Mouse (Mus musculus) heart, embryonic 13.5 days (tissue): ENCODE data around the gene Me1. TPM values are rescaled to one million over a fixed set of nuclear protein-coding genes. Genes with fewer than 3 reads are reported as not detected.

Experiments used
- ATAC-seq: fragments of 200-750 bp; cut with Nextera tagmentation; 2 replicates; pipeline ENCODE4 v1.8.0; 2017; ENCODE audit warnings: moderate TSS enrichment; ENCODE audit not compliant: insufficient number of reproducible peaks, low FRiP score, low TSS enrichment; ENCODE audit errors: extremely low read depth
- H3K27ac ChIP-seq: fragments of 300-500 bp; sonication (generic); replicated peaks from 2 replicates; pipeline ENCODE4 v1.5.1; 2015; ENCODE audit warnings: moderate library complexity, mild to moderate bottlenecking, inconsistent platforms
- H3K27me3 ChIP-seq: fragments of 300-500 bp; sonication (generic); replicated peaks from 2 replicates; pipeline ENCODE4 v1.6.1; 2015; ENCODE audit warnings: mild to moderate bottlenecking, inconsistent platforms
- H3K36me3 ChIP-seq: fragments of 300-500 bp; sonication (generic); 2 replicates; pipeline ENCODE4 v1.6.1; 2015; ENCODE audit warnings: mild to moderate bottlenecking, inconsistent platforms
- H3K4me1 ChIP-seq: fragments of 300-500 bp; sonication (generic); 2 replicates; pipeline ENCODE4 v1.6.1; 2015; ENCODE audit warnings: inconsistent platforms
- H3K4me2 ChIP-seq: fragments of 300-500 bp; sonication (generic); 2 replicates; pipeline ENCODE4 v1.6.1; 2015; ENCODE audit warnings: inconsistent platforms, mild to moderate bottlenecking, moderate library complexity
- H3K4me3 ChIP-seq: fragments of 300-500 bp; sonication (generic); 2 replicates; pipeline ENCODE4 v1.5.1; 2015; ENCODE audit warnings: moderate library complexity, mild to moderate bottlenecking, inconsistent platforms
- H3K9ac ChIP-seq: fragments of 300-500 bp; sonication (generic); 2 replicates; pipeline ENCODE4 v1.6.1; 2015; ENCODE audit warnings: inconsistent platforms, mild to moderate bottlenecking, moderate library complexity
- H3K9me3 ChIP-seq: fragments of 300-500 bp; sonication (generic); 2 replicates; pipeline ENCODE4 v1.6.1; 2016; ENCODE audit warnings: inconsistent platforms
- WGBS: fragments of 180-500 bp; shearing (Covaris S2); methylation state at CpG from one replicate; pipeline ENCODE4 v1.1.7; 2015; ENCODE audit warnings: mixed read lengths; 5-methylcytosine and 5-hydroxymethylcytosine counted together
- polyA plus RNA-seq: library from polyadenylated mRNA; unstranded; fragments of >200 nt; fragmentation: Nextera tagmentation; extraction: Ambion mirVana; gene quantifications from 2 replicates; pipeline ENCODE4 v1.2.1, GENCODE M21; 2015

Gene Me1
- polyA plus RNA-seq, 1 experiment from 2014 or later = 32.2 TPM

DNA sequence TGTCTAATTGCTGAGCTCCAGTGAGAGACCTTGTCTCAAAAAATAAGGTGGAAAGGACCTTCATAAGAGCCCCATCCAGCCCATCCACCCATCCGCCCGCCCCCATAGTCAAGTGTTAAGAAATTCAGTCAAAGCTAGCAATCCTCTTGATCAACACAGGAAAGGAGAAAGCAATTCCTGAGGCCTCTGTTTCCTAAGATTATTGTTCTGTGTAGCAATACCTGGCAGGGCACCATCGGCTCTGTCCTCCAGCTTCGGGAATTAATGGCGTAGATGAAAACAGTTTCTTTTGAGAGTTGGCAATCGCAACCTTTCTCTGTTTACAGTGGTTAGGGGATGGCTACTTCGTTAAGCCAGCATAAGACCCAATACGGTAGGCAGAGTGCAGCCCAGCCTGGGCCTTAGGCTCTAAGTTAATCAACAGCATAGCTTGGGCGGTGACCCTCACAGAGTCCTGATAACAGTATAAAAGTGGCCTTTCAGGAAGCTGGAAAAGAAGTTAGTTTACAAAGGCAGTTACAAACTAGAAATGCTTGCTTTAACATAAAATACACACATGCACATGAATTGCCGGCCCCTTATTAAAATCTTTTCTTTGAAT lies 32.6 kb upstream of the Me1 start:
- 68% methylated on average over 10 of the region's 10 CpGs for WGBS
- Histone ChIP-seq H3K4me1 (peaks cover 13% of the 10 kb centered on the region), H3K4me2 (no peak overlapping the region), H3K27me3 (no peaks in the 10 kb centered on the region), H3K9me3 (no peaks in the 10 kb centered on the region), H3K27ac (no peak overlapping the region), H3K36me3 (no peaks in the 10 kb centered on the region), H3K9ac (no peak overlapping the region), H3K4me3 (no peak overlapping the region)
- ATAC-seq = no peak

GRCm38 (mm10) chr9:86726381-86726720 lies 30.6 kb upstream of the Me1 start:
- ATAC-seq = no peak
- Histone ChIP-seq H3K9ac (no peak overlapping the region), H3K36me3 (no peaks in the 10 kb centered on the region), H3K4me3 (no peak overlapping the region), H3K4me2 (no peak overlapping the region), H3K9me3 (no peaks in the 10 kb centered on the region), H3K4me1 (peaks cover 13% of the 10 kb centered on the region), H3K27ac (no peak overlapping the region), H3K27me3 (no peaks in the 10 kb centered on the region)
- 82% methylated on average over 5 of the region's 5 CpGs for WGBS

- peaks cover 13% of the 10 kb centered on the region for H3K4me1 ChIP-seq
- no peaks in the 10 kb centered on the region for H3K27me3 ChIP-seq
- 61% methylated on average over 7 of the region's 7 CpGs for WGBS
- H3K9me3 ChIP-seq = no peaks in the 10 kb centered on the region
- no peak overlapping the region for H3K4me3 ChIP-seq
- no peaks in the 10 kb centered on the region for H3K36me3 ChIP-seq
- no peak overlapping the region for H3K4me2 ChIP-seq
- ATAC-seq = no peak
- no peak overlapping the region; the same call in 1 of the 2 replicates for H3K27ac ChIP-seq
- H3K9ac ChIP-seq = no peak overlapping the region
Observed at GRCm38 (mm10) chr9:86725604-86726380, 30.0 kb upstream of the Me1 start.

DNA sequence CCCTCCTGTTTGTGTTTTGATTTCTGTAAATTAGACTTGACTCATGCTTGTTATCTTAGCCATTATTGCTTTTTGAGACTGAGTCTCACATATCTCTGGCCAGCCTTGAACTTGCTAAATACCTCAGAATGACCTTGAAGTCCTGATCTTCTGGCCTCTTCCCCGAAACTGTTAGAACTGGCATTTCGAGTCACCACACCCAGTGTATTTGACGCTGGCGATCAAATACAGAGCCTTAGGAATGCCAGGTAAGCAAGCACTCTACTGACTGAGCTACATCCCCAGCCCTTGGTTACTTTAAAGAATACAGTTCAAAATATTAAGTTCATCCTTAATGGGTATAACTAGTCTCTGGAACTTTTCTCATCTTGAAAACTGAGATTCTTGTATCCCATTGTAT lies 29.3 kb upstream of the Me1 start:
- ATAC-seq = no peak
- no peaks in the 10 kb centered on the region for H3K9me3 ChIP-seq
- H3K9ac ChIP-seq = no peak overlapping the region
- H3K27me3 ChIP-seq = no peaks in the 10 kb centered on the region
- no peak overlapping the region for H3K4me2 ChIP-seq
- no peaks in the 10 kb centered on the region for H3K36me3 ChIP-seq
- WGBS = 77% methylated on average over 4 of the region's 4 CpGs
- H3K4me3 ChIP-seq = no peak overlapping the region
- peaks cover 13% of the 10 kb centered on the region for H3K4me1 ChIP-seq
- no peak overlapping the region for H3K27ac ChIP-seq

- no peak overlapping the region for H3K9ac ChIP-seq
- no peaks in the 10 kb centered on the region for H3K36me3 ChIP-seq
- peaks cover 10% of the 10 kb centered on the region; the same call in 1 of the 2 replicates for H3K4me1 ChIP-seq
- ATAC-seq = no peak
- H3K4me3 ChIP-seq = no peak overlapping the region
- no peak overlapping the region for H3K4me2 ChIP-seq
- no peak overlapping the region for H3K27ac ChIP-seq
- no peaks in the 10 kb centered on the region for H3K9me3 ChIP-seq
- 80% methylated on average over 2 of the region's 2 CpGs for WGBS
- H3K27me3 ChIP-seq = no peaks in the 10 kb centered on the region
Observed at GRCm38 (mm10) chr9:86720794-86721193, 25.0 kb upstream of the Me1 start.

DNA sequence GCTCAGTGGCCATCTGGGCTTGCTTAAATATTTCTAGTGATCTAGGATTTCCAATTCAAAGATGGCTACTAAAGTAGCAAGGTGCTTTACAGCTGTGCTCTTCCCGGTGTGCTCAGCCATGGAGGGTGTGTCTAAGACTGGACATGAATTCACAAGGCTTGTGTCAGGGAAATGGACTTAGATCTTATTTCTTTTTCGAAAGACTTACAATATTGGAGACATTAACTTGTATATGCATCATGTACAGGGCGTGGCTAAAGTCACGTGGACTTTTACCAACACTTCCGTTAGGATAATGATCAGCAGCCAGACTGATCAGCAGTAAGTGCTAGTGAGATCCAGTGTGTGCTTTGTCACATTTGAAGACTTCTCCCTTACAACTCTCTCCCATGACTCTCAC lies 24.5 kb upstream of the Me1 start:
- Histone ChIP-seq H3K4me2 (no peak overlapping the region), H3K9me3 (no peaks in the 10 kb centered on the region), H3K27ac (no peak overlapping the region), H3K4me3 (no peak overlapping the region), H3K36me3 (no peaks in the 10 kb centered on the region), H3K27me3 (no peaks in the 10 kb centered on the region), H3K9ac (no peak overlapping the region), H3K4me1 (peaks cover 10% of the 10 kb centered on the region; the same call in 1 of the 2 replicates)
- no peak for ATAC-seq
- 84% methylated on average over 5 of the region's 5 CpGs for WGBS

- H3K27ac ChIP-seq = no peak overlapping the region
- H3K36me3 ChIP-seq = no peaks in the 10 kb centered on the region
- peaks cover 10% of the 10 kb centered on the region; the same call in 1 of the 2 replicates for H3K4me1 ChIP-seq
- H3K27me3 ChIP-seq = no peaks in the 10 kb centered on the region
- H3K9me3 ChIP-seq = no peaks in the 10 kb centered on the region
- no peak overlapping the region for H3K4me2 ChIP-seq
- WGBS = 57% methylated on average over 5 of the region's 5 CpGs
- ATAC-seq = no peak
- H3K9ac ChIP-seq = no peak overlapping the region
- no peak overlapping the region for H3K4me3 ChIP-seq
Observed at GRCm38 (mm10) chr9:86717119-86717518, 21.4 kb upstream of the Me1 start.

DNA sequence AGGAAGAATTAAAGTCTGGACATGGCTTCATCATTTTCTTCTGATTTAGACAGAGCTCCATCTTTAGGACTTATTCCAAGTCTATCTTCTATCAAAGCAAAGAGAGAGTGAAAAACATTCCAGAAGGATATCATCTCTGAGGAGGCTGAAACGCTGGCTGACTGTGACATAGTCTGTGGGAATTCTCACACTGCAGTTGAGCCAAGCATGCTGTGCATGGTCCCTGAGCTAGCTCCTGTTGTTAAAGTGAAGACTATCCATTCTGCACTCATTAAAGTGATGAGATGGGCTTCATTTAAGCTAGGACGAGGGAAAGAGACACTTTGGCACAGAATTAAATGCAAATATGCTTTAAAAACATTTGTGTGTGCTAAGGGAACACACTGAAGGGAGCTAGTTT lies 20.8 kb upstream of the Me1 start:
- 35% methylated on average over 2 of the region's 2 CpGs for WGBS
- H3K9ac ChIP-seq = no peak overlapping the region
- no peak overlapping the region for H3K4me2 ChIP-seq
- ATAC-seq = no peak
- H3K27me3 ChIP-seq = no peaks in the 10 kb centered on the region
- H3K4me1 ChIP-seq = peaks cover 10% of the 10 kb centered on the region; the same call in 1 of the 2 replicates
- no peaks in the 10 kb centered on the region for H3K9me3 ChIP-seq
- no peak overlapping the region for H3K4me3 ChIP-seq
- H3K27ac ChIP-seq = no peak overlapping the region
- no peaks in the 10 kb centered on the region for H3K36me3 ChIP-seq

- Histone ChIP-seq H3K36me3 (no peaks in the 10 kb centered on the region), H3K27me3 (no peaks in the 10 kb centered on the region), H3K9ac (no peak overlapping the region), H3K9me3 (no peaks in the 10 kb centered on the region), H3K4me3 (no peak overlapping the region), H3K27ac (no peak overlapping the region), H3K4me2 (no peak overlapping the region), H3K4me1 (peaks cover 10% of the 10 kb centered on the region)
- WGBS = 84% methylated on average over 3 of the region's 3 CpGs
- ATAC-seq = no peak
Observed at GRCm38 (mm10) chr9:86714089-86714488, 18.3 kb upstream of the Me1 start.

DNA sequence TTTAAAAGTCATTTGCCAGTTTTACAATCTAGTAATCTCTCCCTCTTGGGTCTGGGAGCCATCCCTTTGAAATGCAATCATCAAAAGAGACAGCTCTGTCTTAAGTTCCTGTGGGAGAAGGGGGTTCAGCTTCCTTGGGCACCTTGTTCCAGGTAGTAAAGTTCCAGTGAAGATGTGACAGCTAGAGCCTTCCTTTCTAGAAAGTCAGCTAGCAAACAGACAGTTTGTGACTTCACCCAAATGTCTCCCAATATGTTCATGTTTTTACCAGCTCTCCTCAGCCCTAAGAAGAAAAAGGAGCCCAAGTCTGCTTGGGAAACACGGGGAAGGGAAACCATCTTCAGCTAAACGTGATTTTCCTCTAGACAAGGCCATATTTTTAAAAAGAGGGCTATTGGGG lies 16.9 kb upstream of the Me1 start:
- Histone ChIP-seq H3K9ac (no peak overlapping the region), H3K4me3 (no peak overlapping the region), H3K27me3 (no peaks in the 10 kb centered on the region), H3K27ac (no peak overlapping the region), H3K9me3 (no peaks in the 10 kb centered on the region), H3K4me2 (no peak overlapping the region), H3K4me1 (peaks cover 8% of the 10 kb centered on the region), H3K36me3 (no peaks in the 10 kb centered on the region)
- no peak for ATAC-seq
- 72% methylated on average over 2 of the region's 2 CpGs for WGBS

DNA sequence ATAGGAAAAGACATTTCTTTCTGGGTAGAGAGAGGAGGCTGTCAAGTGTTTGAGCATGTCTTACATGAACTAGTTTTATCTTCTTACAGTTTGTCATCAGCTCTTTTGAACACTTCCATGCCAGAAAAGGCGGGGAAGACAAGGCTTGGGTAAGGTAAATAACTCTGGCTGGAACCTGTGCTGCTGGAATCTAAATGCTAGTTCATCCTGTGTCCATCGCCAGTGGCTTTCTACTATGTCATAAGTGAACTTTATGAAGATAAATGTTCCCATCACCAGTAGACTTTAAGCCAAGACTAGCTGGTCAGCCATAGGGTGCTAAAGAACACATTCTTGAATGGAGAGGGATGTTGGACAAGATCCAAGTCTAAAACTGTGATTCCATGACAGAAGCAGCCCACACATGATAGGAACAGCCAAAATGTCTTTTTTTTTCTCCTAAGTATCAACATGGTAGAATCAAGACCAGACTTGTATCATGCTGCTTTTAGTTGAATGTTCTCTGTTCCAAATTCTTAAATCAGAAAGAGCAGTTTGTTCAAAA lies 14.4 kb upstream of the Me1 start:
- Histone ChIP-seq H3K4me1 (peaks cover 8% of the 10 kb centered on the region), H3K4me2 (no peak overlapping the region), H3K27me3 (no peaks in the 10 kb centered on the region), H3K27ac (no peak overlapping the region; the same call in 1 of the 2 replicates), H3K36me3 (no peaks in the 10 kb centered on the region), H3K9me3 (no peaks in the 10 kb centered on the region), H3K9ac (no peak overlapping the region), H3K4me3 (no peak overlapping the region)
- ATAC-seq = no peak
- 69% methylated on average over 2 of the region's 2 CpGs for WGBS

DNA sequence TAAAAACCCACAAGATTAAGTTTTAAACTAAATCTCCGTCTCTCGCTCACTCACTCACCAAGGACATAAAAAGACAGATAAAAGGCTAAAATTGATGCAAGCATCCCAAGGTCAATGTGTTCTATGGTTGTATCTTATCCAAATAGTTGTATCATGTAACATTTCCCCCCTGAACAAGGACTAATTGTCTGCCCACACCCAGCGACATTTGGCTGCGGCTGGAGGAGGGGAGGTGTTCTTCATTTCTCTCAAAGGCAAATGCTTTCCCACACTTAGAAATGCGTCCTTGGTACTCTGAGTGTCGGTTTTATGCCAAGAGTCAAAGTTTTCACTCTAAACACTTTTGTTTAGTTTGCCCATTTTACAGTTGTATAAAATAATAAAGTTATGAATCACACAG lies 13.2 kb upstream of the Me1 start:
- Histone ChIP-seq H3K9ac (no peak overlapping the region), H3K4me3 (no peak overlapping the region), H3K36me3 (no peaks in the 10 kb centered on the region), H3K9me3 (no peaks in the 10 kb centered on the region), H3K27ac (no peak overlapping the region), H3K27me3 (no peaks in the 10 kb centered on the region), H3K4me1 (peaks cover 8% of the 10 kb centered on the region), H3K4me2 (no peak overlapping the region)
- WGBS = 55% methylated on average over 6 of the region's 6 CpGs
- ATAC-seq = no peak
